ENCODE assay signal across 11 mouse cellular contexts in the genomic region with DNA sequence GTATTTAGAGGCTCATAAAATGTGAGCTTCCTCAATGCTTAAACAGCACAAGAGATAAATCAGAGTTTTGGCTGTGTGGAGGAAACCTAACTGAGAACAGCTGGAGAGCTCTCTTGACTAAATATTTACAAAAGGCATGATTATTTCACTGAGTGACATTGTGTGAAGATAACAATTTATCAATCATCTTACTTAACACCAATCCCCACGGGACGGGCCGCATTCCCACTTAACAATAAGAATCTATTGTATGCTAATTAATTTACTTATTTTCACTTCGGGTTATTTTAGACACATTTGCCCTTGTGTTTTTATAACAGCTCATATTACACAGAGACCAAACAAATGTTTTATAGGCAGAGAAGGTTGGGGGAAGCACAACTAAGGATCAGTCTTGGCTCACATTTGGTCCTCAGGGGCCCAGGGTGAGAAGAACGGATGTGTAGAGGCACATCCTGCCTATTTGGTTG.
DNase-seq lines count a peak whose midpoint lies in the region; ATAC-seq and TF ChIP-seq lines count a peak whose summit lies in the region.
"Had no signal": no experiment of that assay in that cellular context is flagged by ENCODE, and none has a peak within 500 bp of the region (broad histone marks: within the 10 kb centered on the region; RNA-seq: fewer than 3 reads in every experiment).

No protein-coding gene starts in this region.

- DNase-seq in lung, embryonic 14.5 days: peak; percentile 83
- no peak for DNase-seq in lung, adult 18-20 months
- DNase-seq in heart, adult 8-10 months (ENCODE audit: low spot score): peak; percentile 60
- peak; percentile 45 for DNase-seq in heart, postnatal 4 days
- peak; percentile 68 to 74 for DNase-seq in kidney, postnatal 4 days
- DNase-seq in layer of hippocampus, postnatal 25 days (ENCODE audit: extremely low spot score in 1 of 2, low spot score in 1 of 2): no peak
- no peak for DNase-seq in spleen, adult 18-20 months
- DNase-seq: cerebellum, adult 9-10 months had no signal

- peak; percentile 68; the same call in 1 of the 2 replicates for ATAC-seq in lung, embryonic 14.5 days (ENCODE audit: insufficient read depth)

- no peaks in the 10 kb centered on the region for H3K9me3 ChIP-seq in lung, embryonic 14.5 days (ENCODE audit: low read depth, low read length)
- H3K9me3 ChIP-seq: hindbrain, embryonic 10.5 days; limb, embryonic 12.5 days had no signal

- H3K27me3 ChIP-seq in lung, embryonic 14.5 days (ENCODE audit: insufficient read depth, low read length): no peaks in the 10 kb centered on the region
- H3K27me3 ChIP-seq: limb, embryonic 12.5 days had no signal

- no peak for TF ChIP-seq CTCF in lung, embryonic 14.5 days (IDR thresholded peaks at IDR 0.05; ENCODE audit: low read depth)

- peaks cover 8% of the 10 kb centered on the region; the same call in 1 of the 2 replicates for H3K4me1 ChIP-seq in lung, embryonic 14.5 days (ENCODE audit: insufficient read depth)

- 19% methylated on average over 5 of the region's 5 CpGs for WGBS in lung, embryonic 14.5 days

- H3K9ac ChIP-seq in lung, embryonic 14.5 days: no peak overlapping the region
- H3K9ac ChIP-seq: limb, embryonic 12.5 days had no signal

- no peaks in the 10 kb centered on the region for H3K36me3 ChIP-seq in lung, embryonic 14.5 days (ENCODE audit: insufficient read depth)
- H3K36me3 ChIP-seq: hindbrain, embryonic 10.5 days; limb, embryonic 12.5 days had no signal

- no peak overlapping the region for H3K4me3 ChIP-seq in lung, embryonic 14.5 days (ENCODE audit: low read depth, low read length)
- H3K4me3 ChIP-seq: hindbrain, embryonic 10.5 days; layer of hippocampus, adult 2 months; limb, embryonic 12.5 days had no signal

- H3K27ac ChIP-seq in lung, embryonic 14.5 days (ENCODE audit: low read depth): no peak overlapping the region
- H3K27ac ChIP-seq: hindbrain, embryonic 10.5 days; layer of hippocampus, adult 2 months; limb, embryonic 12.5 days had no signal

- H3K4me2 ChIP-seq in lung, embryonic 14.5 days: no peak overlapping the region
- H3K4me2 ChIP-seq: limb, embryonic 12.5 days had no signal

Comparison
In these comparisons a context has a peak if more than half of its experiments do, and no peak if none do; other contexts are left out.
1. DNase-seq: peak in lung, embryonic 14.5 days (single experiment), heart, adult 8-10 months (single experiment), heart, postnatal 4 days (single experiment) and kidney, postnatal 4 days (2 of 2); none in lung, adult 18-20 months (0 of 2), layer of hippocampus, postnatal 25 days (0 of 2) and spleen, adult 18-20 months (0 of 2).